In genomic region chrX:73063512-73064414, GRCm38 (mm10) we compare ENCODE assay signal across 8 mouse cellular contexts. TPM values are rescaled to one million over a fixed set of nuclear protein-coding genes. Genes with fewer than 3 reads are reported as not detected.
A peak's percentile ranks its signal among the peaks of the same experiment; 100 is the strongest.
DNase-seq lines count a peak whose midpoint lies in the region; ATAC-seq and TF ChIP-seq lines count a peak whose summit lies in the region.

No protein-coding gene starts in this region.

- TF ChIP-seq CTCF in cortical plate, adult 2 months (IDR thresholded peaks at IDR 0.05; ENCODE audit: extremely low read depth, insufficient read depth, low read length), result no peak

- H3K9me3 ChIP-seq in hindbrain, embryonic 13.5 days, result no peaks in the 10 kb centered on the region
- no peaks in the 10 kb centered on the region for H3K9me3 ChIP-seq in limb, embryonic 15.5 days
- no peaks in the 10 kb centered on the region for H3K9me3 ChIP-seq in stomach, embryonic 15.5 days

- peak overlapping the region; percentile 59 for H3K4me2 ChIP-seq in hindbrain, embryonic 13.5 days
- H3K4me2 ChIP-seq in limb, embryonic 15.5 days, result peak overlapping the region; percentile 38
- H3K4me2 ChIP-seq in stomach, embryonic 15.5 days, result peak overlapping the region; percentile 39

- ATAC-seq in hindbrain, embryonic 13.5 days (ENCODE audit: low FRiP score), result peak; percentile 92
- ATAC-seq in limb, embryonic 15.5 days (ENCODE audit: insufficient number of reproducible peaks, low FRiP score, low TSS enrichment, low read depth), result no peak
- 0 out of 2 replicates have a peak, but pooled peaks have one; percentile 10 for ATAC-seq in stomach, embryonic 15.5 days (ENCODE audit: insufficient read depth, low FRiP score, low read depth)
- ATAC-seq in erythroid progenitor cell, adult 5-6 weeks (replicated peaks; ENCODE audit: low FRiP score, poor library complexity, severe bottlenecking), result no peak

- DNase-seq in kidney, postnatal 10 days, result peak; percentile 27
- DNase-seq in kidney, postnatal 14 days, result no peak
- DNase-seq in urinary bladder, adult 2 months (ENCODE audit: low spot score), result no peak

- H3K27ac ChIP-seq in cortical plate, adult 2 months (ENCODE audit: insufficient read depth, low read length), result peak overlapping the region; percentile 56; the same call in 1 of the 2 replicates
- no peak overlapping the region; the same call in 1 of the 2 replicates for H3K27ac ChIP-seq in hindbrain, embryonic 13.5 days
- H3K27ac ChIP-seq in limb, embryonic 15.5 days, result no peak overlapping the region
- no peak overlapping the region for H3K27ac ChIP-seq in stomach, embryonic 15.5 days

- H3K4me1 ChIP-seq in cortical plate, adult 2 months (ENCODE audit: control insufficient read depth, insufficient read depth, low read length), result no peaks in the 10 kb centered on the region
- H3K4me1 ChIP-seq in hindbrain, embryonic 13.5 days (replicated peaks), result peaks cover 10% of the 10 kb centered on the region; the same call in 1 of the 2 replicates
- peaks cover 10% of the 10 kb centered on the region; the same call in 1 of the 2 replicates for H3K4me1 ChIP-seq in limb, embryonic 15.5 days
- H3K4me1 ChIP-seq in stomach, embryonic 15.5 days, result 0 out of 2 replicates have a peak, but pooled peaks cover 3% of the 10 kb centered on the region

- peak overlapping the region; percentile 68 for H3K9ac ChIP-seq in hindbrain, embryonic 13.5 days
- H3K9ac ChIP-seq in limb, embryonic 15.5 days, result no peak overlapping the region
- H3K9ac ChIP-seq in stomach, embryonic 15.5 days, result no peak overlapping the region

- H3K36me3 ChIP-seq in hindbrain, embryonic 13.5 days, result no peaks in the 10 kb centered on the region
- no peaks in the 10 kb centered on the region for H3K36me3 ChIP-seq in limb, embryonic 15.5 days
- no peaks in the 10 kb centered on the region for H3K36me3 ChIP-seq in stomach, embryonic 15.5 days

- TF ChIP-seq POLR2A in cortical plate, adult 2 months (IDR thresholded peaks at IDR 0.05; ENCODE audit: extremely low read depth, insufficient read depth, low read length), result no peak

- peaks cover 3% of the 10 kb centered on the region; the same call in 1 of the 2 replicates for H3K27me3 ChIP-seq in hindbrain, embryonic 13.5 days
- H3K27me3 ChIP-seq in limb, embryonic 15.5 days, result peaks cover 13% of the 10 kb centered on the region; the same call in 1 of the 2 replicates
- no peaks in the 10 kb centered on the region for H3K27me3 ChIP-seq in stomach, embryonic 15.5 days (replicated peaks)

- H3K4me3 ChIP-seq in cortical plate, adult 2 months (ENCODE audit: insufficient read depth, low read length), result peak overlapping the region; percentile 60
- H3K4me3 ChIP-seq in hindbrain, embryonic 13.5 days, result peak overlapping the region; percentile 41
- H3K4me3 ChIP-seq in limb, embryonic 15.5 days, result peak overlapping the region; percentile 10; the same call in 1 of the 2 replicates
- no peak overlapping the region for H3K4me3 ChIP-seq in stomach, embryonic 15.5 days (replicated peaks)

- 31% methylated on average over 24 of the region's 24 CpGs for WGBS in hindbrain, embryonic 13.5 days
- 38% methylated on average over 24 of the region's 24 CpGs for WGBS in limb, embryonic 15.5 days
- 42% methylated on average over 23 of the region's 24 CpGs for WGBS in stomach, embryonic 15.5 days

RNA-seq across cellular contexts. Expression of gene Pnma3, which starts 0.8 kb away (rescaled TPM):
- polyA plus RNA-seq in cortical plate, adult 2 months (2012; rRNA removed), result 15.9 and 20.8 TPM in 2 replicates
- polyA plus RNA-seq in hindbrain, embryonic 13.5 days (2015; fragmentation: Nextera tagmentation; extraction: Ambion mirVana), result 2.3 and 3.0 TPM in 2 replicates
- 0.07 and 0.17 TPM in 2 replicates for polyA plus RNA-seq in limb, embryonic 15.5 days (2015; fragmentation: Nextera tagmentation; extraction: Ambion mirVana)
- polyA plus RNA-seq in stomach, embryonic 15.5 days (2015; fragmentation: Nextera tagmentation; extraction: Ambion mirVana), result 0.13 and 0.21 TPM in 2 replicates
- total RNA-seq in erythroid progenitor cell, adult 5-6 weeks (2015; ENCODE audit: low replicate concordance), result not detected in 2 replicates
- total RNA-seq in erythroid progenitor cell, adult 5-6 weeks (2017; ENCODE audit: low replicate concordance), result not detected in 2 replicates
- 0.04 and 0.10 TPM in 2 replicates for polyA plus RNA-seq in urinary bladder, adult 2 months (2012; rRNA removed)

RNA-seq across cellular contexts. Expression of gene Xlr4a, which starts 18.5 kb away (rescaled TPM):
- 0.64 and 0.67 TPM in 2 replicates for polyA plus RNA-seq in cortical plate, adult 2 months (2012; rRNA removed)
- polyA plus RNA-seq in hindbrain, embryonic 13.5 days (2015; fragmentation: Nextera tagmentation; extraction: Ambion mirVana), result 0.29 and 0.62 TPM in 2 replicates
- 0.86 and 1.1 TPM in 2 replicates for polyA plus RNA-seq in limb, embryonic 15.5 days (2015; fragmentation: Nextera tagmentation; extraction: Ambion mirVana)
- polyA plus RNA-seq in stomach, embryonic 15.5 days (2015; fragmentation: Nextera tagmentation; extraction: Ambion mirVana), result 1.9 and 2.1 TPM in 2 replicates
- 2.9 and 12.2 TPM in 2 replicates for total RNA-seq in erythroid progenitor cell, adult 5-6 weeks (2015; ENCODE audit: low replicate concordance)
- total RNA-seq in erythroid progenitor cell, adult 5-6 weeks (2017; ENCODE audit: low replicate concordance), result 2.3 TPM in 1 of 2 replicates, not detected in the other
- polyA plus RNA-seq in urinary bladder, adult 2 months (2012; rRNA removed), result 1.4 and 3.0 TPM in 2 replicates

RNA-seq across cellular contexts. Expression of gene Pnma5, which starts 26.9 kb away (rescaled TPM):
- 0.13 and 0.25 TPM in 2 replicates for polyA plus RNA-seq in cortical plate, adult 2 months (2012; rRNA removed)
- polyA plus RNA-seq in hindbrain, embryonic 13.5 days (2015; fragmentation: Nextera tagmentation; extraction: Ambion mirVana), result not detected in 2 replicates
- polyA plus RNA-seq in limb, embryonic 15.5 days (2015; fragmentation: Nextera tagmentation; extraction: Ambion mirVana), result 0.24 and 0.49 TPM in 2 replicates
- 0.14 and 0.17 TPM in 2 replicates for polyA plus RNA-seq in stomach, embryonic 15.5 days (2015; fragmentation: Nextera tagmentation; extraction: Ambion mirVana)
- not detected in 2 replicates for total RNA-seq in erythroid progenitor cell, adult 5-6 weeks (2015; ENCODE audit: low replicate concordance)
- total RNA-seq in erythroid progenitor cell, adult 5-6 weeks (2017; ENCODE audit: low replicate concordance), result not detected in 2 replicates
- polyA plus RNA-seq in urinary bladder, adult 2 months (2012; rRNA removed), result not detected in 2 replicates

RNA-seq across cellular contexts. Expression of gene Xlr3a, which starts 33.1 kb away (rescaled TPM):
- 2.0 and 3.6 TPM in 2 replicates for polyA plus RNA-seq in cortical plate, adult 2 months (2012; rRNA removed)
- polyA plus RNA-seq in hindbrain, embryonic 13.5 days (2015; fragmentation: Nextera tagmentation; extraction: Ambion mirVana), result 3.5 and 5.1 TPM in 2 replicates
- 2.1 and 2.5 TPM in 2 replicates for polyA plus RNA-seq in limb, embryonic 15.5 days (2015; fragmentation: Nextera tagmentation; extraction: Ambion mirVana)
- 5.8 and 9.2 TPM in 2 replicates for polyA plus RNA-seq in stomach, embryonic 15.5 days (2015; fragmentation: Nextera tagmentation; extraction: Ambion mirVana)
- not detected in 2 replicates for total RNA-seq in erythroid progenitor cell, adult 5-6 weeks (2015; ENCODE audit: low replicate concordance)
- total RNA-seq in erythroid progenitor cell, adult 5-6 weeks (2017; ENCODE audit: low replicate concordance), result not detected in 2 replicates
- 1.5 and 4.1 TPM in 2 replicates for polyA plus RNA-seq in urinary bladder, adult 2 months (2012; rRNA removed)

RNA-seq across cellular contexts. Expression of gene Gm14685, which starts 53.1 kb away (rescaled TPM):
- polyA plus RNA-seq in cortical plate, adult 2 months (2012; rRNA removed), result 0.28 and 0.31 TPM in 2 replicates
- 0.28 and 0.51 TPM in 2 replicates for polyA plus RNA-seq in hindbrain, embryonic 13.5 days (2015; fragmentation: Nextera tagmentation; extraction: Ambion mirVana)
- 0.14 and 0.15 TPM in 2 replicates for polyA plus RNA-seq in limb, embryonic 15.5 days (2015; fragmentation: Nextera tagmentation; extraction: Ambion mirVana)
- polyA plus RNA-seq in stomach, embryonic 15.5 days (2015; fragmentation: Nextera tagmentation; extraction: Ambion mirVana), result 0.04 and 0.15 TPM in 2 replicates
- total RNA-seq in erythroid progenitor cell, adult 5-6 weeks (2015; ENCODE audit: low replicate concordance), result not detected in 2 replicates
- not detected in 2 replicates for total RNA-seq in erythroid progenitor cell, adult 5-6 weeks (2017; ENCODE audit: low replicate concordance)
- polyA plus RNA-seq in urinary bladder, adult 2 months (2012; rRNA removed), result 0.04 and 0.06 TPM in 2 replicates

Comparison
In these comparisons a context has a peak if more than half of its experiments do, and no peak if none do; other contexts are left out.
1. ATAC-seq: peak in hindbrain, embryonic 13.5 days (single experiment) and stomach, embryonic 15.5 days (single experiment); none in limb, embryonic 15.5 days (single experiment) and erythroid progenitor cell, adult 5-6 weeks (single experiment).
2. Peak in every context shown above with its lines, with median percentiles within 50 percentile points of each other: H3K4me2 ChIP-seq.